Mouse (Mus musculus) embryonic fibroblast, embryonic 13.5 days (primary cell): Measurements from ENCODE around the gene Med28.

Experiments
- CTCF ChIP-seq: IDR thresholded peaks from 2 replicates; pipeline ENCODE4 v1.5.1; 2011; ENCODE audit warnings: mild to moderate bottlenecking, control low read depth, low read length, moderate library complexity, borderline replicate concordance; ENCODE audit not compliant: insufficient read depth
- POLR2A ChIP-seq: IDR thresholded peaks from 2 replicates; pipeline ENCODE4 v1.6.1; 2011; ENCODE audit warnings: low read depth, mild to moderate bottlenecking, control low read depth, low read length, moderate library complexity

GRCm38 (mm10) chr5:45482607-45483006 is 37.4 kb upstream of the Med28 start:
- TF ChIP-seq POLR2A (no peak), CTCF (no peak)
